Mouse (Mus musculus) granulocyte monocyte progenitor cell, adult 5-6 weeks (primary cell): ENCODE data around the gene Pelo. TPM values are rescaled to one million over a fixed set of nuclear protein-coding genes. Genes with fewer than 3 reads are reported as not detected.

Source experiments
- ATAC-seq: replicated peaks from 2 replicates; pipeline ENCODE4 v1.8.0; 2016; ENCODE audit warnings: mild to moderate bottlenecking, moderate TSS enrichment, inconsistent platforms; ENCODE audit not compliant: poor library complexity, severe bottlenecking
- total RNA-seq, 2 experiments: library from RNA; stranded (forward) in 1 of 2; stranded (reverse) in 1 of 2; fragments of 200-712, 200-1000 nt in 1 of 2; fragments of >200 nt in 1 of 2; fragmentation: Nextera tagmentation in 1 of 2; gene quantifications; 2 replicates each; pipeline ENCODE4 v1.2.3; 2014 to 2017

Gene Pelo
- total RNA-seq, 2 experiments from 2014 or later, result 13.8 to 25.4 TPM

DNA sequence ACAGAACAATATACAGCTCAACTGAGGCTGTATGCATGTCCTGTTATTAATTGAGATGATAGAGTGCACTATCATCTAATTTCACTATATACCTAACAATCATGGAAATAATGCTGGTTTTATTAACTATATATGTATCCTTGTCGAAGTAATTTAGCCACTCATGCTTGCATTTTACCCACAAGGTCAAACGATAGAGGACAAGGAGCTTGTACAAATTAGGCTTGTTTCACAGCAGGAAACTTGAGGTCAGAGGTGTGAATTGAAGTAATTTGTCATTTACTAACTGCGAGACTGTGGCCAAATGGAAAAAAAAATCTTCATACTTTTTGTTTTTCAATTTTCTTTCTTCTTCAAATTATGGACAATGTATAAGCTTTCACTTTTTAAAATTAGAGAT is 8.2 kb upstream of the Pelo start:
- no peak for ATAC-seq

DNA sequence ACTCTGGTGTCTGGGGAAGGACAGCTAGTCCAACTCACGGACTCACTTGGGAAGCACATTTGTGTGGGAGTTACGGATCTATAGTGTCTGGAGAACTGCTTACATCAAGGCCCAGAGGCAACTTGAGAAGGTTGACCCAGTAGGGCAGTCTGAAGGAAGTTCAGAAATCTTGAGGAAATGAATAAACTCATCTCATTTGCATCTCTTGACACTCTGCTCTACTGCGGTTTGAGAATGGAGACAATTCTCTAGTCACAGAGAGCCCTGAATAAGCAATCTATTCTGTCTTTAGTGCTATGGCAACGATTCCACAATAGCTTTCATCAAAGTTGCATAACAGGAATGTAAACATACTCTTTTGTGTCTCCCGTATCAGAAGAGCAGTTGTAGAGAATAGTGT is 7.0 kb upstream of the Pelo start:
- ATAC-seq, result peak; percentile 11

DNA sequence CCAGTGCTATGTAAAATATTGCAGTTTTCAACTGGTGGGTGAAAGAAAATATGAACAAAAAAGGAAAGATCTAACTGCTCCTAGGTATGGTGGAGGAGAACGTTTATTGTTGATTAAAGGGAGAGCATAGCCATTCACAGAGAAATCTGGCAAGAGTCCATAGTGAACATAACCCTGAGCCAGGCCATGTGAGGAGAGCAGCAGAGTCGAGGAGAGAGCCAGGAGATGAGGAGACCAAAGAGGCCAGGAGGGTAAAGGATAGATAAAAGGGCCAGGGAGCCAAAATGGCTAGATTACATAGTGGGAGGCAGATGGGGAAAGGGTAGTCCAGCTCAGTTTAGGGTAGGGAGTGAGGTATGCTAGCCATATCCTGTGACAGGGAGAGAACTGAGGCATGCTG is 6.2 kb upstream of the Pelo start:
- no peak for ATAC-seq

DNA sequence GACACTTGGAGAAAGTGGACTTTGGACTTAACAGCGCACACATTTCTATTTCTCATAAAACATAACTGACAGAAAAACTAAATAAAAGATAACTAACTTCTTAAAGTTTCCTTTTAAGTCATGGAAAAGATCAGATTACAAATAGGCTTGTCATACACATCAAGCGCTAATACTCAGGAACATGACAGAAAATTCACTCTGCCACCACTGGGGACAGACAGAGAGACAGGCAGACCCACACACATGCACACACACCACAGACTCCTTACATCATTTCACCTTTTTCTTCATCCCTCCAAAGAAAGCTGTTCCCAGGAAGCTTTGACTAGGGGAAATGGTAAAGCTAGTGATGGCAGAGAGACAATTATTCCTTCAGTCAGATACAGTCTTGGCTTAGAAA is 5.4 kb upstream of the Pelo start:
- no peak for ATAC-seq

DNA sequence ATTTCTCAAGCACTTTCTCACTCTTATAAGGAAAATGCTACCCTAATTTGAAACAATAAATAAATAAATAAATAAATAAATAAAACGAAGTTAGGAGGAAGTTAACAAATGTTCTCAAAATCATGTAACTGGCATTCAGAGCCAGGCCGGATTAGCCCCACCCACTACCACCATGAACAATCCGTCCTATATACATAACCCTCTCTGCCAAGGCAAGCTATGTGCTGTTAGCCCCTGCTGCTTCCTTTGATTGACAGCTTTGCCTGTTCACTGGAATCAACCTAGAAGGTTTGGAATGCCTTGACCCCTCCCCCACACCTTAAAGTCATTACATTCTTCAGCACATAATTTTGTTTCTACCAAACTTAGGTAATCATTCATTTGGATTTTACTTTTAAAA is 1.5 kb upstream of the Pelo start:
- ATAC-seq, result 0 out of 2 replicates have a peak, but pooled peaks have one; percentile 13

DNA sequence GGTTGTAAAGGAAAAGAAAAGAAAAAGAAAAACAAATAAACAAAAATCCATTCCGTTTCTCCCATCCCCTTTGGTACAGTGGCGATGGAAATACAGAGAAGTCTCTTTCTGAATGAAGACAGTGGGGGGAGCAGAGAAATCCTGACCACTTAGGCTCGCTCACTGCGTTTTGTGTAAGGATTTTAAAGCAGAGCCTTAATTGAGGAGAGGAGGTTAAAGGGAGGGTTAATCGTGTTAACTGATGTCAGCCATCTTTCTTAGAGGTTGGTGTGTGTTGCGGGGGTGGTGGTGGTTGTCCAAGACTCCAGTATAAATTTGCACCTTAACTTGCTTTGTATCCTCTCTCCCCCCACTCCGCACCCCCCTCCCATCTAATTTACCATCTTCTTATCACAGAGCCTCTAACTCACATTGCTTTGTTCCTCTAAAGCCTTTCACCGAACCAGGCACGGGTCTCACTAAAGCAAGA is 1.0 kb upstream of the Pelo start:
- ATAC-seq, result no peak

DNA sequence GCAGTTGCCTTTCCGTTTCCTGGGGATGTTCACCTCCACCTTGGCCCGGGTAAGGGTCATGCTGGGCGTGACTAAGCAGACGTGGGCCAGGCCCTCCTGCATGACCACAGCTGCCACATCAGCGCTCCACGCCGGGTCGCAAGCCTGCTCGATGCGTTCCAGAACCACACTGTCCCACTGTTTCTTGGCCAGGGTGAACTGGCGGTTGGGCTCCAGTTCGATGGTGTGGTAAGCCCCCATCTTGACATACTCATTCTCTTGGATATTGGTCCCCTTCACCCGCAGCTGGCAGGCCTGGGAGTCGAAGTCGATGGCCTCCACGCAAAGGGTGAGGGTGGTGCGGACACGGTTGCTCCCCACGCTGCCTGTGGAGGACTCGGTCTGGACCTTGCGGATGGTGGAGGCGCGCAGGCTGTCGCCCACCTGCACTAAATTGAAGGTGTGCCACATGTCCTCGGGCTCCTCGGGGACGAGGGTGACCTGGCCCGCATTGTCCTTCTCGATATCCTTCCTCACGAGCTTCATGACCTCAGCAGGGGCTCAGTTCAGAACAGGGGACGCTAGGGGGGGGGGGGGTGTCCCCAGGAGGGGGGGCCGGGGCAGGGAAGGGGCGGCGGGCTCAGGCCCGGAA is 476 bp downstream of the Pelo start:
- ATAC-seq, result peak; percentile 54

DNA sequence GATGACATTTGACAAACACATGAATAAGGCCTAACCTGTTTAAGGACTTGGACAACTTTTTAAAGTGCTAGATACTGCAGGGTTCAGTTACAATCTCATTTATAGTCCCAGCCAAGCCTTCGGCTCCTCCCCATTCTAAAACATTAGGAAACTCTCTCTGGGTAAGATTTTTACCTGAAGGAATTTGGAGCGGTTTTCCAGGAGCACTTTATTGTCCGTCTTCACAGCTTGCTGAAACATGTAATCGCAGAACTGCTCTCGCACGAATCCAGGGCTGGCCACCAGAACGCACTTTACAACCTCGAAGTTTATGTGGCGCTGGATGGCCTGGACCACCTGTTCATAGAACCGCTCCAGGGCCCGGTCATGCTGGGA is 979 bp downstream of the Pelo start:
- no peak for ATAC-seq

DNA sequence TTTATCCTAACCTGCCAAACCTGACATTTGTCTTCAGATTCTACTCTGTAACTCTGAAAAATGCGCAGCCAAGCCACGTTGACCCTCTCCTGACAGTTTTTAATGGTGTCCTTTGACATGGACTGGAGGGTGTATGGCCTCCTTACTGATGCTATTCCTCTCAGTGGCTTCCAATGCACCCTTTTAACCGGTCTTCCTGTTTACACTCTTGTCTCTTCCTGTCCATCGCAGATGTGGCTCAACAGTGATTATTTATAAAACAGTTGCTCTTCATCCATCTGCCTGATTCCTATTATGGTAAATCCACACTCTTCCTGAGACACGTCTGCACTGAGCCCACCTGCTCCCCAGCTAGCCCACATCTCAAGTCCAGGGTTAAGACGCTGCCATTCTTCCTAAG is 4.0 kb downstream of the Pelo start:
- ATAC-seq, result no peak

DNA sequence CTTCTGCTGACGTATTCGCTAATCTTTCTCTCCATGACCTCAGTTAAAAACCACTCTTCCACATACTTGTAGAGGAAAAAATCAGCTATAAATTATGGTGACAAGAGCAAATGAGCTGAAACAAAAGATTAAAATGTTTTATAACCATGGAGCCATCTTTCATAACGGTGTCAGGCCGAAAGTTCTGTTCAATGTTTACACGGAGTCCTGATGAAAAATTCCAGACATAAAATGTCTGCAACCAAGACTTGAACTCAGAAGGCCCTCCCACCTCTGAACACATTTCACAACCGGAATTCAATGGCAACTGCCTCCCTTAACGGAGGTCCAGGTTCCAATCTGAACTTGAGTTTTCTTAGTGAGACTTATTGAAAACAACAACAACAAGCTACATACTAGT is 7.6 kb downstream of the Pelo start:
- ATAC-seq, result no peak

DNA sequence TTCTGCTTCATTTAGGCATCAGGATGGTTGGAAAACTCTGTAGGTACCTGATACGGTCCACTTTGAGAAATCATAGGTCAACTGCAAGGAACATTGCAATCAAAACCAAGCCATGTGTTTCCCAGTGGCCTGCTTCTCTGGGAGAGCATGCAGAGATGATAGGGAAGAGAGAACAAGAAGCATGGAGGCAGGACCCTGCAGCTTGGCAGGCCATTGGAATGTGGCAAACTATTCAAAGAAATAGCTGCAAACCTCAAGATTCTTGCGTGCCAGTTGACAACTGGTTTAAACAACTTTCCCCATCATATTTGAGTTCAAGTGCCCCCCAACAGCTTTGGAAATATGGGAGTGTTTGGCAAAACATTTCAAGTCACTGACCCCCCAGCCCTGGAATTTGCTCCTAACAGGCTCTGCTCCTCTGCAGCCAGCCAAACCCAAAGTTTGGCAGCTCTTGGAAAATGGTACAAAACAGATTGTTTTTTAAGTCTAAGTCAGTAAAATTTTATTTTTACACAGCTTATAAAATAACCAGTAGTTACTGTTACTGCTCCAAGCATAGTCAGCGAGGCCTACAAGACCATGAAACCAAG is 9.9 kb downstream of the Pelo start:
- ATAC-seq, result no peak

DNA sequence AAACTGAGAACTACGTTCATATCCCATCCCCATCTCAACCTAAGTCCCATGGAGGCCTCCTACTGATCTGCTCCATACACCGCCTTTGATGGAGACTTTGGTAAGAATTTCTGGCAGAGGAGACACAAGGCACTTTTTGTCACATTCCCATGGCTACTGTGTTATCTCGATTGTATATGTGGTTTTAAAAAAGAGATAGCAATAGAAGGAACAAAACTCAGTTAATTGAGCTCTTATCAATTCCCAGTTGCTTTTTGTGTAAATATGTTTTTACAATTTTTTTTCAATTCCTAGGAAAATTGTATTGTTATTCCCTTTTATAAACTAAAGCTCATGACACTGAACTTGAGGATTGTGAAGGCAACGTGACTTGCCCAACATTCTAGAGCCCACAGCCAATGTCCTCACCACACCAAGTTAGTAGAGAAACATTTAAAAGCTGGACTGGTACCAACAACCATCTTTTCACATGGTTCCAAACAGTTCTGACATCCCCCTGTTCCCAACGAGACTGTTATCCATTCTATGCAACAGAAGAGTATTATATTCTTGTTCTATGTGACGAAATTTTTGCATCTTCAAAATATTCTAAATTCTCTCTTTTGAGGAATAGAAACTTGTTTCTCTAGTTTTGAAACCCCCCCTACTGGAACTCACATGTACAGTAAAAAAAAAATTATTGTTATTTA is 10.8 kb downstream of the Pelo start:
- peak; percentile 43; the same call in 1 of the 2 replicates for ATAC-seq

DNA sequence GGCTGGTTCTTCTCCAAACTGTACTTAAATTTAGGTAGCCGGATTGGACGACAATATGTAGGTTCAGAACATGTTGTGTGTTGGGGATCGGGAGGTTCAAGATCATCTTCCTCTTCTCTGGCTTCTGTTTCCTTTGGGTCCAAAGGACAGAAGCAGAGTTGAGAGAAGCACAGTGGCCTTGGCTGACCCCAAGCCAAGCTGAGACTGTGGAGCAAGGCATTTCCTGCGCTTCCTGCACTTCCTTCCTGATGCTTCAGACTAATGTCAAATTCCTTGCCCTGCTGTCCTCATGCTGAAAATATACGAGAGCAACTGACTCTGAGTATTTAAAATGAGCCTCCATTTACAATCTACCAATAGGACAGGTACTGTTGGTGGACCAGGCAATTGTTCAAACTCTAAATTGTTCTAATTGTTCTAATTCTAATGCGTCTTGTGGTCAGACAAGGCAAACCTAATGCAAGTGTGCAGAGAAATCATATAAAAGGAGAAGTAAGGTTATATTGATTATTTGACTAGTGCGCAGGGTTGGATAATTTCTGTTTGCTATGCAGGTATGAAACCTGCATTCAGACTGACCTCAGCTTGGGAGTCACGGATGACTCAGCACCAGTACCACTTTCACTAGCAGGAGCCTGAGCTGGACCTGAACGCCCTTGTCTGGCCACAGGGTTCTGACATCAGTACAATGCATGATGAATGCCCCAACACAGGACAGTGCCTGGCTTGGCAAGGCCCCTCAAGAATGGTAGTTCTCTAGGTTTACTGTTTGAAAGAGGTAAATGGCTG is 12.4 kb downstream of the Pelo start:
- peak; percentile 78 for ATAC-seq

DNA sequence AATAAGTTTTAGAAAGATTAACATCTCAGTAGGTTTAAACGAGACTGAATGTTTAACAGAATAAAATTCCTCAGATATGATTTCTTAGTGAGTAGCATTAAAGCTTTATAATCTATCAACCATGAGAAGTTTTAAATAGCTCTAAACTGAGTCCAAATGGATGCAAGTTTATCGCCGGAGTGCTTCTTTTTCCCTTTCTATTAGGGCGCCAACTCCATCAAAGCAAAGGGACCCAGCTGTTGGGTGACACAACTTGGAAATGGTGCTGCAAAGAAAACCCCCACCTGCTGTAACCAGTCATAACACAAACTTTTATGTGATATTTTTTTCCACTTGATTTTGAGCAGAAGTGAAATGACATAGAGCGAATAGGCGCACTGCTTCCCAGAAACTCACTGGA is 17.6 kb downstream of the Pelo start:
- no peak for ATAC-seq

DNA sequence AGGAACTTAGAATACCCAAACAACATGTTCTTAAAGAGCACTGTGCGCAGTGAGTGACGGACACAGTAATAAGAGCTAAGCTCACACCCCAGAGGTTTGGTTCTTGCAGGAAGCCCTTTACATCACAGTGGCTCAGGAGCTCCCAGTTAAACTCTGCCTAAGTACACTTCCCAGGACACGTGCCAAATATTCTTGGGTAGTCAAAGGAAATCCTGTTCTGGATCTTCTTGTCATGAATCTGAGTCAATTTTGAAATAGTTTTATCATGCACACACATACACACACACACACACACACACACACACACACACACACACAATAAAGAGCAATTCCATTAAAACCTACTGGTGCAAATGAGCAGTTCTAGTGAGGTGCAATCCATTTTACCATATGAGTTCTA is 18.6 kb downstream of the Pelo start:
- ATAC-seq, result no peak

DNA sequence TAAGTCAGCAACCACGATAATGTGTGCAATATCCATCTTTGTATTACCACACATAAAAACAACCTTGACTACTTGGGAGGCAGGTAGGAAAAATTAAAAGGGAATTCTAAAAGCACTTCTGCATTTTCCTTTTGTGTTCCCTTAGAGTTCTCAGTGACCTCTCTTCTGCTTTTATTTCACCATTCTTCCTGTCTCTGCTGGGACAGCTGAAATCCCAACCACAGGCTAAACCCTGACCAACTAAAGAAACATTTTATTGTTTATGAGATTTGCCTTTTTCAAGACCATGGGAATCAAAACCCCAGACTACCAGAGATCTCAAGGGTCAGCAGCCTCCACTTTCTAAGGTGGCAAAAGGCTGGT is 22.0 kb downstream of the Pelo start:
- ATAC-seq, result peak; percentile 87

DNA sequence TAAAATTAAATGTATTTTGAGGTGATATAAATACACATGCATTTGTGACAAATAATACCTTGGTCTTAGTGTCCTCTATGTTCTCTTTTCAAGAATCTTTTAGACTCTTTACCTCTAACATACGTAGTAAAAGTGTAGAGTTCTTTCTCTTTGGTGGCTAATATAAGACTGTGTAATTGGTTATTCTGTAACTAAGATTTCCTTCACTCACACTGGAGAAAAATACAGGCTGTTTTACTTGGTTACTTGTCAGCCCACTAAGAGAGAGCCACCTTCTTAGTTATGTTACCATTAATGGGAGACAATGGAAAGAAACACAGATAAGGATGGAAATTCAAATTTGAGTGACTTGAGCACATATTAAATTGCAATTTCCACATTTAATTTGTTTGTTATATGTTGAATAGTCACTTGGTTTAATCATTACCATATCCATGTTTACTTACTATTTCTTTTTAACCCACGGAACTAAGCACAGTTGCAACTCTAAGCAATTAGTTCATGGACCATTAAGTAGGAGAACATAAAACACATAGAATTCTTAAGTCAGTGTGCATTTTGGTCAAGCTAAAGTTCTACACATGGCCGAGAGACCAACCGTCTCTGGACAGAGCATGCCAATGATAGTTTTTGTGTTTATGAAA is 22.5 kb downstream of the Pelo start:
- no peak for ATAC-seq

DNA sequence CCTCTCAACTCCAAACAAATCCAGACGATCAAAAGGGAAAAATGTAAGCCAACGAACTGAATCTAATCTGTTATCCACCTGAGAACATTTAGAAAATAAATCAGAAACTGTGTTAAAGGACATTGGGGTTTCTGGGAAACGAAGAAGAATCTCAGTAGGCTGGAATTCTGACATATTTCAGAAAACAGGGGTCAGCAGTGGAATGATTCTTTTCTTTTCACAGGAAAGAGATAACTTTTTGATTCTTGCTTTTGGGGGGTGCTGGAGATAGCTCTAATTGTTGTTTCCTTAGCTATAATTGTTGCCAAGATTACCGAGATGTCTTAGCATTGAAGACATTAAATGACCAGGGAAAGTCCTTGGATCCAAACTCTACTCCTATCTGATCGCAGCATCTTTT is 32.4 kb downstream of the Pelo start:
- no peak for ATAC-seq

DNA sequence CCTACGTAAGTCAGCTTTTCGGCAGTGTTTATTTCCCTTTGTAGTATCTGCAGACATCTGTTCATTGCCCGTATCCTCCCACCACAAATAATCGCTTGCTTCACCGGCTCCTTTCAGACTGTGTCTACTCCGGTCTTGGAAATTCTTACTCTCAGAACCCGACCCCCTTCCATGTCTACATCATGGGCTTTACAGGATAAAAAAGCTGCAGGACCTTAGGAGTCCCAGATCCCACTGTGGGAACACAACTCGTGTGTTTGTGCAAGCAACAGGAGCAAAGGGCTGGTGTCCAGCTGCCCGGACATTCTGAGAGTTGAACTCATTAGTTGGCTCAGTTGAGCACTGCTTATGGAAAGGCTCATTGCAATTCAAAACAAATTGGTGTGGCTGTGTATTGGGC is 35.2 kb downstream of the Pelo start:
- no peak for ATAC-seq

DNA sequence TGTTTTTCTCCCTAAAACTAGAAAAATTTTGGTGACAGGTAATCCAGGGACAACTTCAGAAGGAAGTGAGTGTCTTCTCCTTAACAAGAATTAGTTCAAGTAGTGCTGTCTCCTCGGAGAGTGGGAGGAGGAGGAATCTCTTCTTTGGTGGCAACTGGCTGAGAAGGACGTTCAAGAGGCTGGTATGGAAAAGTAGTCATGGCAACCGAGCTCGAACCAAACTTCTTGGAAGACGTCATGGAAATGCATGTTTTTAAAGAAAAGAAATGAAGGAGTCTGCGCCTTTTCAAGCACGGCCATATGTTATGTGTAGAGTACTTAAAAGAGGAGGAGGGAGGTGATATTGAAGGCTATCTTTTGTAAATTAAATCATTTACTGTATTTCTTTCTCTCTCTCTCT is 37.4 kb downstream of the Pelo start:
- no peak for ATAC-seq
